Mouse (Mus musculus): Measurements from ENCODE around the gene Sirt7.

The Sirt7 gene

DNA sequence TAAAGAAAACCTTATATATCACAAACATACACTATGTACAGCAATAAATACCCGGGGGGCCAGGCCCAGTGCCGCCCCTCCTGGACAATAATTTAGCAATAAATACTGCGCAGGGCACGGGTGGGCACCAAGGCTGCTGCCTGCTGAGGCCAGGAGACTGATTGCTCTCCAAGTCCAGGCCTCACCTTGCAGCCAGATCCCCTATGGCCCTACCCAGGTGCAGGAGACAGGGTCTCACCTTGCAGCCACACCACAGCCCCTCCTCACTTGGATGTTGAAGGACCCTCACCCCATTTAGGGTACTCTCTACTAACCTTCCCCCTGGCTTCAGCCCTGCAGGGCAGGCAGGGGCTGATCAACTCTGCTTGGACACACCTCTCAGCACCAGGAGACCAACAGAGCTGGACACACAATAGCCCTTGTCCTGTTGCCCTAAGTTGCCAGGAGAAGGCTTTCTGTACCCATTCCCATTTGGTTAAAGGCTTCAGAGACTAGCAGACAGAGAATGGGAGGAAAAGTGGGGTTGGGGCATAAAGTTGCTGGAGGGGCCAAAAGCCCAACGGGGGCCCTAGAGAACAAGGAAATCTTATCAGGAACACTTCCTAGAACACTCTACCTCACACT is at the start of gene Sirt7:
Gene Sirt7, minus strand, starts transcription at position 89 of the 624 bp plus-strand sequence.
- DNase-seq (ENCODE audit: low spot score in 2 of 2): no peak

DNA sequence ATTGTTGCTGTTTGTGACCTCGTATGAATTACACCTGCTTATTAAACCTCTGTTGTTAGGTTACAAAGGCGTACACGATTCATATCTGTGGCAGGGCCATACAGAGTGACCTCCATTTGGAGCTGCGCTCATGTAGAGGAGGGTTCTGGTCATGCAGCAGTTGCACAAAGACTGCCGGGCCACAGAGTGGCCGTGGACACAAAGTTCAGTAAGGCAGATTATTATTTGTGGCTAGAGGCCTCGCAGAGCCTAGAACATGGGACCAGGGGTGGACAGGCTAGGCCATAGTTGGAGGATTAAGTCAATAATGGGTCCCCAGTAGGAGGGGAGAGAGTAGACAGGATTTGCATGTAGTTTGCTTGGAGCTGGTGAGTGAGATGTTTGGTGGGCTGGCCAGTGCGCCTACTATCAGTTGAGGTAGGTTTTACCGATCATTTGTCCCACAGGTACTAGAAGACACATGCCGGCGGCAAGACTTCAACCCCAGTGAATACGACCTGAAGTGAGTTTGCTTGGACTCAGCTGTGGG is 48.6 kb upstream of the Sirt7 start:
- DNase-seq (ENCODE audit: low spot score in 2 of 2): no peak

DNA sequence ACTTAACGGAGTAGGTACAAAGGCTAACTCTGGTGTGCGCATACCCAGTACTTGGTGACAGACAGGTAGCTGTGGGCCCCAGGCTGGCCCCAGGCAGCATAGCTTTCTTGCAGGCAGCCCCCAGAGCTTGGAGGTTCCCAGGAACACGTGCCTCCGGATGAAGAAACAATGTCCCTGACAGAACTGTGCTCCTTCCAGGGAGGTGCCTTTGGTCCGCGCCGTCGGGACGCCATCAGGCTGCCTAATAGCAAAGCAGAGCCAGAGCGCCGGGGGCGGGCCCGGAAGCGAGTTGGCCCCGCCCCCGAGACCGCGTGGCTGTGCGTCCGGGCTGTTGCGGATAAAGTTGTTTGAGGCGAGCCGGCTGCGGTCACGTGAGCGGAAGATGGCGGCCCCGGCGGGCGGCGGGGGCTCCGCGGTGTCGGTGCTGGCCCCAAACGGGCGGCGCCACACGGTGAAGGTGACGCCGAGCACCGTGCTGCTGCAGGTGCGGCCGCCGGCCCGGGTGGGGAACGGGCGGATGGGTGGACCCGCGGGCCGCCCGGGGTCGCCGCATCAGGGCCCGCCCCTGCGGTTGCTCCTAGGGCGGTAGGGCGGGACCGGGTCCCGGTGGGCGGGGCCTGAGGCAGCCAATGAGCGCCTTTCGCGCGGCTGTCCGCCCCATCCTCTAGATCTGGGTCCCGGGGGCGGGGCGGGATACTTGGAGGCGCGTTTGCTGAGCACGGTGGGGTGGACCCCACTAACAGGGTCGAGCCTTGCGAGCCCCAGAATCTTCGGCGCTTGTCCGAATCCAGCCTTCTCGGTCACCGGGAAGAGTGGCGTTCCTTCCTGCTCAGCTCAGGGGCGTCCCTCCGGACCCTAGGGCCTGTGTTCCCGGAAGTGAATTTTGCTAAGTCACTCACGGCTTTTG is 47.9 kb upstream of the Sirt7 start, which contains the start of gene Aspscr1:
Gene Aspscr1, plus strand, starts transcription at position 287 of the 907 bp plus-strand sequence.
- peak; percentile 97 to 98 for DNase-seq (ENCODE audit: low spot score in 2 of 2)

DNA sequence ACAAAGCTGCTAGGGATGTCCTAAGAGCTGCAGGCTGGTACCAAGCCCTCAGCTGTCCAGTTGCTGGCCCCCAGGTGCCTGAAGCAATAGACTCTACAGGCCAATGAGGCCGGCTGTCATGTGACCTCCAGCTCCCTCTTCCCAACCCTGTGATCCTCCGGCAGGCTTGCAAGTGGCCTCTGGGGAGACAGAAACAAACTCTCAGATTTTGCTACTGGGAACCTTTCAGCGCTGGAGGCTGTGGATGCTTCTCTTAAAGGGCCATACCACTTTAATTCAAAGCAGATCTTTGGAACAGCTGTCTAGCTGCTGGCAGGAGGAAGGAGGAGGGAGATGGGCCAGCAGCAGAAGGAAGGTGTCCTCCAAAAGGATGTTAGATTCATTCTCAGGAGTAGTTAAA is 41.6 kb upstream of the Sirt7 start:
- no peak for DNase-seq (ENCODE audit: low spot score in 2 of 2)

DNA sequence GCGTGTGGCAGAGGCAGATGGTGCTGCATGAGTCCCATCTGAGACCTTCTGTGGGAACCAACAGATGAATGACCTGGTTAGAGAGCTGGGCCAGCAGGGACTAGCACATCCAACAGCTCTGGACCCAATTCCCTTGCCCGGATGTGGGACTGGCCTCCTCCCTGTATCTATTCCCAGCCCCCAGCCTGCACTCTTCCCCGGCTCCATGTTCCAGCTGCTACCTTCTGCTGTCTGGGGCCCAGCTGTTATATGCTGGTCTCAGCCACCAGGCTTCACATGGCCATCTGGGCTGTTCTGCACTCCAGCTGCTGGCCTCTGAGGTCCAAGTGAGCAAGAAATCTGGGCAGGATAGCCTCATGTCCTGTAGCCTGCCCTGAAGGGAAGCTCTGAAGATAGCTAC is 40.4 kb upstream of the Sirt7 start:
- DNase-seq (ENCODE audit: low spot score in 2 of 2): no peak

DNA sequence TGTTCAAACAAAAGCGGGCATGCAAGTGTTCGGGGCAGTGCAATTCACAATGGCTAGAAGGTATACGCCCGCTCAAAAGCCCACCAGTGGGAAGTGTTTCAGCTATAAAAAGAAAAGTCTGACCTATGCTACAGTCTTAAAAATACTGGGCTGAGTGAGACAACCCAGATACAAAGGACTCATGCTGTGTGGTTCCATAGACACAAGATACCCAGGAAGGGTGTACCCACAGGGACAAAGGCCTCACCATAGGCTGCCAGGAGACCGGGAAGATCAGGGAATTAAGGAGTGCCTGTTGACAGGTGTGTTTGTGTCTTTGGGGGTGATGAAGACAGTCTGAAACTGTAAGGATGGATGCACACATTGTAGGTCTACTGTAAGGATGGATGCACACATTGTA is 38.7 kb upstream of the Sirt7 start:
- DNase-seq (ENCODE audit: low spot score in 2 of 2): no peak

DNA sequence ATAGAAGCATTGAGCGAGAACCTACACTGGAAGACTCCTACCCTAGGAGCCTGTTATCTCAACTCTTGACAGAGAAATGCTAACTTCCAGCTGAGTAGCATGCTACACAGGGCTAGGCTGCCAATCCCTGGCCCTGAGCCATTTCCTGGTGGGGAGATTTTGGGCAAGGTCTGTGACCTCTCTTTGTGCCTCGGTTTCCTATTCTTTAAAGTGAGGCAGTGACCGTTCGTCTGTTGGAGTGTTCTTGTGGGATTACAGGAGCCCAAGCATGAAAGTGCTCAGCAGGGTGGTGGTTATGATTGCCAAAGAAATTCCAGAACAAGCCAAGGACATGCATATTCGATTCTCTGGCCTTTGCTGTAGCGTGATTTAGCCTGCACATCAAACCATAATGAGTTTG is 37.7 kb upstream of the Sirt7 start:
- no peak for DNase-seq (ENCODE audit: low spot score in 2 of 2)

DNA sequence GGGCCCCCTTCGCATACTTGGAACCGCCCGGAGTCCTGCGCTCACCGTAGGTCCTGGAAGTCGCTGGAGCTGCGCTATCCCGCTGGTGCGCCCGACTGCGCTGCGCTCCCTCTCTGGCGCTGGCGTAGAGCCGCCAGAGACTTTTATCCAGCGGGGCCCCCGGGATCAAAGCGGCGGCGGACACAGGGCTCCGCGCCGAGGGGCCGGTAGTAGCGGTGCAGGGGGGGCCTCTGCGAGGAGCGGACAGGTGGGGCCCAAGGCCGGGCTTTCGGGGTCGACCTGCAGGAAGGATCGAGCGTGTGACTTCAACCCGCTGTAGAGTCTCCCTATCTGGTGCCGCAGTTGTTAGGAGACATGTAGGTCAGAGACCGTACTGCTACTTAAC is 36.0 kb upstream of the Sirt7 start, which contains the start of gene Notum:
Gene Notum, minus strand, starts transcription at position 100 of the 385 bp plus-strand sequence.
- no peak for DNase-seq (ENCODE audit: low spot score in 2 of 2)

DNA sequence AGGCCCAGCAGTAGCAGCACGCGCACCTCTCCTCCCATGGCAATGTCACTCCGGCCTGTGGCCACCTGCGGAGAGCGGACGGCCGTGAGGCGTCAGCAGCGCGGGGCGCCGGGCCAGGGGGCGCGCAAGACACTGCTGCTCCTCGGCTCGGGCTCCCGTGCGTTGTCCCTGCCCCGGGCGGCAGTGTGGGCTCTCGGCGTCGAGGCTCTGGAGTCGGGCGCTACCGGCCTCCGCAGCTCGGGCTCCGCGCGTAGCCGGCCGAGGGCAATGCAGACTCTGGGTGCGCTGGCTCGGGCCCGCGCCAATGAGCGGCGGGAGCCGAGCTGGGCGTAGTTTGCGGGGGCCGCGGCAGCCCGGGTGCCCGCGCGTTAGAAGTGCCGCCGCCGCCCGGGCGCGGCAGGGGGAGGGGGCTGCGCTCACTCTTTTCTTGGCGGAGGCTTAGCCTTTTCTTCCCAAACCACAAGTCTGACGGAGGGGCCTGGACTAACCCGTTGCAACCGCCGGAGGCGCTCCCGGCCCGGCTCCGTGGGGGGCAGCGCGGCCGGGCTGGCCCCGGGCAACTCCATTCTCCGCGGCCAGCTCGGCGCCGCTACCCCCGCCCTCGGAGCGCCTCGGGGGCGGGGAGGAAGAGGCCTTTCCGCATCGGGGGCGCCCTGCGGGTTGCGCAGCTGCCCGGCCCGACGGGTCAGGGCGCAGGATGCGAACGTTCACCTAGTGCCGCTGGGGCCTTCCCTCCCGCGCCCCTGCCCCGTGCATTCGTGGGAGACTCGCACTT is 35.4 kb upstream of the Sirt7 start:
- no peak for DNase-seq (ENCODE audit: low spot score in 2 of 2)

DNA sequence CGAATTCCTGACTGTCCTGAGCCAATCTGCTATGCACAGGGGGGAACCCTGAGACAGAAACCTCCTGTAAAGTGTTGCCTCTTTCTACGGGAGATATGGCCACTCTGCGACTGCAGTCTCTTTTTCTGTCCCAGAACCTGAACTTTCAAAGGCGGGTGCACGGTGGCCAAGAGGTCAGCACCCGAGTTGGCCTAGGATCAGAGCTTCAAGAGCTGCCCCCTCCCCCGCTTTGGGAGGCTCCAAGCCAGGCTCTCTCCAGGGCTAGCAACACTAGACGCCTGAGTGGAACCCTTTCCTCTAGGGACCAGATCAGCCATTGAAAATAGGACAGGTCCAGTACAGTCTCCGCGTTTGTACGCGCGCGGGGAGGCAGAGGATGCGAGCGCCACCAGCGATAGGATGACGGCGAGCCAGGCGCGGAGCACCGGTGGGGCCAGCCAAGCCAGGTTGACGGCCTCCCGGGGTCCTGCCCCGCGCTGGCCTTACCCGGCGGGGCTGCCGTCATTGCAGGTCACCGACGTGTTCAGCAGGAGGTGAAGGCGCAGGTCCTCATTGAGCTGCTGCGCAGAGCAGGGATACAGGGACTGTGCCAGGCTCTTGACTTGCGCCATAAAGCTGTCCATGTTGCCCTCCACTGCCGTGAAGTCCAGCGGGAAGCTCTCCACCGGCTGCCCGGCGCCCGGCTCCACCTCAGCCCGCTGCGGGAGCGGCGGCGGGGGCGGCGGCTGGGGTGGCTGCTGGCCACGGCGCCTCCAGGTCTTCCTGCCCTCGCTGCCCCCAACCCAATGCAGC is 34.7 kb upstream of the Sirt7 start:
- no peak for DNase-seq (ENCODE audit: low spot score in 2 of 2)

DNA sequence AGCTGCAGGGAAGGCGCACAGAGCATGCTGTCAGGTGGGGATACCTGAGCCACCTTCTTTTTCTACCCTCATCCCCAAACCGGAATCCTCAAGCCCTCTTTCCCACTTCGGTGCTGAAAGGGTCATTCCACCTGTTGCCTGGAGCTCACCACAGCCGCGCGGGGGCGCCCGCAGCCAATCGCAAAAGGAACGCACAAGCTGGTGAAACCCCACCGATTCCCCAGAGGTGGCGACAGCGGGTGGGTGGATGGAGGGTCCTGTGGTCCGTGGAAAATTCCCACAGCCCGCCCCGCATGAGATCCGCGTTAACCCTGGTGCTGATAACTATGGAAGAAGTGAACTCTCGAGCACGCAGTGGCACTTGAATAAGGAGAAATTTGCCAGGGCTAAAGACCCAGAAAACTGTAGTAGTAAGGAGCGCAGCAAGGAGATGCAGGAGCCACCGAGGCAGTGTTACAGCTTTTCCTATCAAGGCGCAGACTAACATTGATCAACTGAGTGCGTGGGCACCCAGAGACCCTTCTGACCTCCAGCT is 33.9 kb upstream of the Sirt7 start:
- DNase-seq (ENCODE audit: low spot score in 2 of 2): peak; percentile 74 to 91

DNA sequence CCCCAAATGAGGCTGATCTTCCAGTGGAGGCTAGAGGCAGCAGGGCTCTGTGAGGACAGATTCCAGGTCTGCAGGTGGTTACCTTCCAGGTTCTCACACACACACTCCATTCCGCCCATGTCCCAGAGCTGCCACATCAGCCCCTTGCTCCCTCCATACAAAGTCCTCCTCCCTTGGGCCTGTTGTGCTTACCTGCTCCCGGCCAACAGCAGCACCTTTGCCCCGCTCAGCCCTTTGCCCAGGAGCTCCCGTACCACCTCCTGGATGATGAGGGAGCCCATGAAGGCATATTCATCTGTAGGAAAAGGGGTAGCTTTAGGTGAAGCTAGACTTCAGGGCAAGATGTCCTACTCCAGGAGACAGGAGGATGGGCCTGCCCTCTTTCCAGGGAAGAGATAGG is 32.3 kb upstream of the Sirt7 start:
- no peak for DNase-seq (ENCODE audit: low spot score in 2 of 2)

DNA sequence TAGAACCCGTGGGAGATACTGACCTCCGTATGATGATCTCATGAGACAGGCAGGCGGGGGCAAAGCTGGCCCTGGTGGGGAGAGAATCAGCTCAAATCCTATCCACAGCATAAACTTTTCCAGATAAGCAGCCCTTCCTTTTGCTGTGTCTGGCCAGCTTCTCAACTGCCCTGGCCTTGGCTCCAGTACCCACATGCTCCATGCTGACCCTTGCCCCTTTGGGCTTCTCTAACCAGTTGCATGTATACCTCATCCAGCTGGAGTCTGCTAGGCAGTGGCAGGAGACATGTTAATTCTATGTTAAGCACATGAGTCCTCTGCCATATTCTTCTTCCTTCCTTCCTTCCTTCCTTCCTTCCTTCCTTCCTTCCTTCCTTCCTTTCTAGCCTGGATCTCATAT is 29.7 kb upstream of the Sirt7 start:
- no peak for DNase-seq (ENCODE audit: low spot score in 2 of 2)

DNA sequence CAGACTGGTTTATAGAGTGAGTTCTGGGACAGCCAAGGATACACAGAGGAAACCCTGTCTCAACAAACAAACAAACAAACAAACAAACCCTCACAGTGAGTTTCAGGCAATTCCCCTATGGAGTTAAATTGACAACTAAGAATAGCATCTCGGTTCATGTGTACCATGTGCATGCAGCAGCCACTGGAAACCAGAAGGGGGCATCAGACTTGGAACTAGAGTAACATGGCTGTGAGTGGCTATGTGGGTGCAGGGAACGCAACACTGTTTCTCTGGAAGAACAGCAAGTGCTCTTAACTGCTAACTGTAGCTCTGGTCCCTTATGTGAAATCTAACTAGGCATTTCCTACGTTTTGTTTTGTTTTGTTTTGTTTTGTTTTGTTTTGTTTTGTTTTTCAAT is 26.8 kb upstream of the Sirt7 start:
- no peak for DNase-seq (ENCODE audit: low spot score in 2 of 2)

DNA sequence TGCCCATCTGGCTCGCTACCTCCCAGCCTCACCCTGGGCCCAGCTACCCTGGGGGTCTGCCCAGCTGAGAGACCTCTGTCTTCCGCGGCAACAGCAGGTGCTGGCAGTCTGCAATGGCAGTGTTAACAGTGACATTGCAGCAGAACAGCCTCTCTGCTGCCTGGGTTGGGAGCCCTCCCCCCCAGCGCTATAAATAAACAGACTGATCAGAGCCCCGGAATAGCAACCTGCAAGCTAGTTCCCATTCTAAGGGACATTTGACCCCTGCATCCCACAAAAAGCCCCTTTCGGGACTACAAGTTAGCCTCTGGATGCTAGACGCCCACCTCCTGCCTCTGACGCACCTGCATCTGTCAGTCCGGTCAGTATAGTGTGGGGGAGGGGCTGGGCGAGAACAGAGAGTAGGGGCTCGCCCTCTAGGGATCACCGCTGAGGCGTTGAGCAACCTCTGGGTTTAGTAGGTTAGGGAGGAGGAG is 23.0 kb upstream of the Sirt7 start, which contains the start of gene Myadml2:
Gene Myadml2, minus strand, starts transcription at position 158 of the 476 bp plus-strand sequence.
- DNase-seq (ENCODE audit: low spot score in 2 of 2): no peak

DNA sequence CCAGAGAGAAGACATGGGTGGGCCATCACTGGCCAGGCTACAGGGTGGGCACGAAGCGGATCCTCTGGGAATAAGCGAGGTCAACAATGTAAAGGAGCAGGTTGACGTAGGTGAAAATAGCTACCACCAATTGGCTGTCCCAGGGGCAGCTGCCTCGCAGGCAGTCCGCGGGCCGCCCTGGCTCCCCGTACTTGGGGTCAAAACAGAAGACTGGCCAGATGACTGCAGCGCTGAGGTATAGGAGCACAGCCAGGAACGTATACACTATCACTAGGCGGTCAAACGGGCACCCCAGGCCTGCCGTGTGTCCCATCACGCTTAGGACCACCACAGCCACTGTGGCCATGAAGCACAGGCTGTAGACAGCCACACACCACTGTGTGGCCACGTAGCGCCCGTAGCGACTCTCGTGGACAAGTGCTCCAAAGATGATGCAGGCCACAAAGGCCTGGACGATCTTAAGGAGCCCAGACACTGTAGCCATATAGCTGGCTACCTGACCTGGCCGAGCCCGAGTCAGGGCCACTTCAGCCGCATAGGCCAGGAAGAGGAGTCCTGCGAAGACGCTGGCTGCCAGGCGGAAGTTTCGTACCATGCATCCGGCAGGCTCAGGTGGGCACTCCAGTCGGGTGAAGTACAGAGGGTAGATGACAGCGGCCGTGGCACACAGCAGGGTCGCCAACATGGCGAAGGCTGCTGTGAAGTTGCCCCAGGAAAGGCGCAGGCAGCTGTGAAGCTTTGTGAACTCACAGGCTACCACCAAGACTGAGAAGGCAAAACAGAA is 22.2 kb upstream of the Sirt7 start:
- peak in 1 of 2 experiments; percentile 64 for DNase-seq (ENCODE audit: low spot score in 2 of 2)

DNA sequence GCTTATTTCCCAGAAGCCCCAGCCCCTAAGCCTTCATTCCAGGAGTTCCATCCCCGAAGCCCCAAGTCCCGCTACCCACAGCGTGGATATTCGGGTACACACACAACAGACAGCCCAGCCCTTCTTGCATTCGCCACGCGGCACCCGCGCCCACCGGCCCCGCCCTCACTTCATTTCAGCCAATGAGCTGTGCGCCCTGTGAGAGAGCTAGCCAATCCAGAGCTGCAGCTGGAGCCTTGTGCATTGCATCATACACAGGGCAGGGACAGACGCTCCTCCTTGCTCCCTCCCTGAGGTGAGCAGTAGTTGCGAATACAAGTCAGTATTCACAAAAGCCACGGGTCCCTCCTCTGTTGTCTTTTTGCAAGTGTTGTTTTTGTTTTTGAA is 18.6 kb upstream of the Sirt7 start, which contains the start of gene Pycr1:
Gene Pycr1, minus strand, starts transcription at position 169 of the 387 bp plus-strand sequence.
- DNase-seq (ENCODE audit: low spot score in 2 of 2): peak; percentile 93 to 96

DNA sequence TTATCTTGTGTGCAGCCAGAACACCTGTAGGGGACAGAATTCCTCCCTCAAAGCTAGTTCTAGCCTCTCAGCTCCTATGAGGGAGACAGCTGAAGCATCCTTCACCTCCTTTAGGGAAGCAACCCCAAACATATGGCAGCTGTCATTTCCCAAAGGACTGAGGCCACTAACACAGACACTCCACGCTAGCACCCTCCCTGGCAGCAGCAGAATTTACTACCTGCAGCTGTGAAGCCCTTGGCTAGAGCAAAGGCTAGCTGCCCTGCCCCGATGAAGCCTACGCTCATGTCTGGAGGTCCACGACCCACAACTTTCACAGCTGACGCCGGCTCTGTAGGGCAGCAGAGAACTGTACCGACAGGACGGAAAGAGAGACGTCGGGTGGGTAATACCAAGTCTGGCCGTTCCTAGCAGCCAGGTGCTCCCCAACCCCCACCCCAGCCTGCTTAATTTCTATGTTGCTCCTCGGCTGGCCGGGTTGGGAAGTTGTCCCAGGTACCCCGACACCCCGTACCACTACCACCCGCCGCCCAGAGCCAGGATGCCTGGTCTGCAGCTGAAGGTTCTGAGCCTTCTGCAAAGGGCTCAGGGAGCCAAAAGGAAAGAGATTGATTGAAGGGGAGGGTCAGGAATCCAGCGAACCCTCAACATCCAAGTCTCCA is 18.0 kb upstream of the Sirt7 start:
- DNase-seq (ENCODE audit: low spot score in 2 of 2): no peak

DNA sequence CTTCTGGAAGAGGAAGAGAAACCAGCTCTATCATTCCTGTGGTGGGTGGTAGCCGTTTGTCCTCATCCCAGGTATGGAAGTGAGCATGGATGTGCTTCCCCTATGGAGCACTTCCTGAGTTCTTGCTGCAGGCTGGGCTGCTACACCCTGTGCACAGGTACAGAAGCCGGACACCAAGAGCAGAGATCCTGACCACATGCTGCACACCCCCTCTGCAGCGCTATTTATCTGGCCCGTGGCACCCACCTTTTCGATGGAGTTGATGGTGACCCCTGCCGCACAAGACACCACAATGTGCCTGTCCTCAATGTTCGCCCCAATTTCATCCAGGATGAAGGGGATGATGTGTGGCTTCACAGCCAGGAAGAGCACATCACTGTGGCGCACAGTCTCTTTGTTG is 16.8 kb upstream of the Sirt7 start:
- no peak for DNase-seq (ENCODE audit: low spot score in 2 of 2)
